Mouse (Mus musculus): ENCODE data around the gene Srrm2.

Srrm2 gene

DNA sequence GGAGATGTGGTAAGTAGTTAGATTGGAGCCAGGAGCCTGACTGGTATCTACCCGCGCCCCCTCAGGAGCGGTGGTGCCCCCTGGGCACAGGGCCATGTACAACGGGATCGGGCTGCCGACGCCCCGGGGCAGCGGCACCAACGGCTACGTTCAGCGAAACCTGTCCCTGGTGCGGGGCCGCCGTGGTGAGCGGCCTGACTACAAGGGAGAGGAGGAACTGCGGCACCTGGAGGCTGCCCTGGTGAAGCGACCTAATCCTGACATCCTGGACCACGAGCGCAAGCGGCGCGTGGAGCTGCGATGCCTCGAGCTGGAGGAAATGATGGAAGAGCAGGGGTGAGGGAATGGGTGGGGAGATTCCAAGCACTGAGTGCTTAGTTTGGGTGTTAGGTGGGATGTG, 16.5 kb downstream of the Srrm2 start:
- peak; percentile 36 for DNase-seq (ENCODE audit: low spot score)

DNA sequence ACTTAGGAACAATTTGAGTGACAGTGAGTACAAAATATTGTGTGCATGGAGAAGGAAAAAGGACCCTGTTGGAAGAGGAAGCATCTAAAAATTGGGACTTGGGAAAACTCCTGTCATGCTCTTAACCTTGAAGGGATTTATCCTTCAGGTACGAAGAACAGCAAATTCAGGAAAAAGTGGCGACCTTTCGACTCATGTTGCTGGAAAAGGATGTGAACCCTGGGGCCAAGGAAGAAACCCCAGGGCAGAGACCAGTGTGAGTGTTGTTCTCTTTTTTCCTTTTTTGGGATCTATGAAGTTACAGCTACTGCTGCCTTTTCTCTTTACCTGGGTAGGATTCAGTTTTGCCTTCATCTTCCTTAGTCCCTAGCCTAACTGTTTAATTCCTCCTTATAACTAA, 17.6 kb downstream of the Srrm2 start:
- DNase-seq (ENCODE audit: low spot score): no peak

DNA sequence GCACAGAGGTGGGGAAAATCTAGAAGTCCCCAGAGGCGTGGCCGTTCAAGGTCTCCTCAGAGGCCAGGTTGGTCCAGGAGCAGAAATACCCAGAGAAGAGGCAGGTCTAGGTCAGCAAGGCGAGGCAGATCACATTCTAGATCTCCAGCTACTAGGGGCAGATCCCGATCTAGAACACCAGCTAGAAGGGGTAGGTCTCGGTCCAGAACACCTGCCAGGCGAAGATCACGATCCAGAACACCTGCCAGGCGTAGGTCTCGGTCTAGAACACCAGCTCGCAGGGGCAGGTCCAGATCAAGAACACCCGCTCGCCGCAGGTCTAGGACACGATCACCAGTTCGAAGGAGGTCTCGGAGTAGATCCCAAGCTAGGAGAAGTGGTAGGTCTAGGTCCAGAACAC, 25.3 kb downstream of the Srrm2 start:
- no peak for DNase-seq (ENCODE audit: low spot score)

DNA sequence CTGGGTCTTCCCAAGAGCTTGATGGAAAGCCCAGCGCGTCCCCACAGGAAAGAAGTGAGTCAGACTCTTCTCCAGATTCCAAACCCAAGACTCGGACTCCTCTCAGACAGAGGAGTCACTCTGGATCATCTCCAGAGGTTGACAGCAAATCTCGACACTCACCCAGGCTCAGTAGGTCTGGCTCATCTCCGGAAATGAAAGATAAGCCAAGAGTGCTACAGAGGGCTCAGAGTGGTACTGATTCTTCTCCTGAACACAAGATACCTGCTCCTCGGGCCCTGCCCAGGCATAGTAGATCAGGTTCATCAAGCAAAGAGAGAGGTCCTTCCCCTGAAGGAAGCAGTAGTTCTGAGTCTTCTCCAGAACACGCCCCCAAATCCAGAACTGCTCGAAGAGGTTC, 28.2 kb downstream of the Srrm2 start:
- no peak for DNase-seq (ENCODE audit: low spot score)

DNA sequence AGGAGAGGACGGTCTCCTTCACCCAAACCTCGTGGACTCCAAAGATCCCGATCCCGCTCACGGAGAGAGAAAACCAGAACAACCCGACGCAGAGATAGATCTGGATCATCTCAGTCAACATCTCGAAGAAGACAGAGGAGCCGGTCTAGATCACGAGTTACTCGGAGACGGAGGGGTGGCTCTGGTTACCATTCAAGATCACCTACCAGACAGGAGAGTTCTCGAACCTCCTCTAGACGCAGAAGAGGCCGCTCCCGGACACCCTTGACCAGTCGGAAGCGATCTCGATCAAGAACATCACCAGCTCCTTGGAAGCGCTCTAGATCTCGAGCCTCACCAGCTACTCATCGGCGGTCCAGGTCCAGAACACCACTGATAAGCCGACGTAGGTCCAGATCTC, 28.9 kb downstream of the Srrm2 start:
- no peak for DNase-seq (ENCODE audit: low spot score)

DNA sequence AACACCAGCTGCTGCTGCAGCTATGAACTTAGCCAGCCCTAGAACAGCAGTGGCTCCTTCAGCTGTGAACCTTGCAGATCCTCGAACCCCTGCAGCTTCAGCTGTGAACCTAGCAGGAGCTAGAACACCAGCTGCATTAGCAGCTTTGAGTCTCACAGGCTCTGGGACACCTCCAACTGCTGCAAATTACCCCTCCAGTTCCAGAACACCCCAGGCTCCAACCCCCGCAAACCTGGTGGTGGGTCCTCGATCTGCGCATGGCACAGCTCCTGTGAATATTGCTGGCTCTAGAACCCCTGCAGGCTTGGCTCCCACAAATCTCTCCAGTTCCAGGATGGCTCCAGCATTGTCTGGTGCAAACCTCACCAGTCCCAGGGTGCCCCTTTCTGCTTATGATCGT, 30.4 kb downstream of the Srrm2 start:
- DNase-seq (ENCODE audit: low spot score): no peak

DNA sequence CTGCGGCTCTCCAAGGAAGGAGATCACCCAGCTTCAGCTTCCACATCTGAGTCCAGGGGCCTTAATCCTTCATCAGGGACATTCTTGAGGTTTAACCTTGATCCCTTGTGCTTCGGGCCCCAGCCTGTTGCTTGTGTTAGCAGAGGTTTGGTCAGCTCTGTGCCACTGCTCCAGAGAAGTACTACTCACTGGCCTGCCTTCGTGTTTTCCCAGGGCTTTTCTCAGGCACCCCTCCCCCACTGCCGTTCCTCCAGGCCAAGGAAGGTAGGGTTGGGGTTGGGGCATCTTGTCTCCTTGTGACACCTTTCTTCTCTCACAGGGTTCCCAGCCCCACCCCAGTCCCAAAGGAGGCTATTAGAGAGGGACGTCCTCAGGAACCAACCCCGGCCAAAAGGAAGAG, 31.8 kb downstream of the Srrm2 start:
- DNase-seq (ENCODE audit: low spot score): no peak

DNA sequence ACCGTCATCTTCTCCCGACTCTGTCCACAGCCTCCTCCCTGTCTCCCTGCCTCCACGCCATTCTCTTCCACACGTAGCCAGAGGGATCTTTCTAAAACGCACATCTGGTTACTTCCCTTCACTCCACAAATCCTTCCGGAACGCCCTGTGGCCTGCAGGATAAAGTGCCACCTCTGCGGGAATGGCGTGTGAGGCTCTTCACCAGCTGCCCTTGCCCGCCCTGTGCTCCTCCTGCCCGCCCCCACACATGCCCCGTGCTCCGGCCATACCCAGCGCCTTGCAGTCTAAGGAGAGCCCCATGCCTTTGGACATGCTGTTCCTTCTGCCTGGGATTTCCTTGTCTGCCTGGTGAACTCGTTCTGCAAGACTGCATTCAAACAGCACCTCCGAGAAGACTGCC, 32.7 kb downstream of the Srrm2 start:
- DNase-seq (ENCODE audit: low spot score): no peak

DNA sequence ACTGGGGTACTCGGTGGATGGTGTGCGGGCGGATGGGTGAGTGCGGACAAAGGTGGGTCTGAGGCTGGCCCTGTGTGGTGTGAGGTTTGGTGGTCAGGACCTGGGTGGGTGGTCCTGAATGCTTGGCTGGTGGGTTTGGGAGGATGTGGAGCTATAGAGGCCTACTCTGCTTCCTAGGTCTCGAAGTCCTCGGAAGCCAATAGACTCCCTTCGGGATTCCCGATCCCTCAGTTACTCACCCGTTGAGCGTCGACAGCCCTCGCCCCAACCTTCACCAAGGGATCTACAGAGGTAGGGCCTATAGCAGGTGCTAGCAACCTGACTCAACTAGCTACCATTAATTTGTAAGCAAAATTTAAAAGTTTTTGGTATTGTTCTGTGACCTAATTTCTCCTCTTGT, 33.3 kb downstream of the Srrm2 start:
- no peak for DNase-seq (ENCODE audit: low spot score)

DNA sequence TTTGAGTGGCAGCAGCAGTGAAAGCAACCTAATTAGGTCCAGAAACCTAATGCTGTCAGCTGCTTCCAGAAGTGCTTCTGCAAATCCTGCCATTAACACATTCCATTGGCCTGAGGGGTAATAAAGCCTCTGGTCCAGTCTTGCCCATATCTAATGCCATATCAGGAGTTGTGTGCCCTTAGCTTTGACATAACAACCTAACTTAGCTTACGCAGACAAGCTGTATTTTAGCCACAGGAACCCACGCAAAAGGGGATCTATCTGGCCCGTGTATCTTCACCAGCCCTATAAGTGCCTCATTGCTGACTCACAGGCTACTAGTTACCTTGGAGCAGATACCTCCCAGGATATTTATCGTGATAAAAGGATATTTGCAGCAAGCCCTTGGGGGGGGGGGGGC, 35.3 kb downstream of the Srrm2 start:
- no peak for DNase-seq (ENCODE audit: low spot score)

DNA sequence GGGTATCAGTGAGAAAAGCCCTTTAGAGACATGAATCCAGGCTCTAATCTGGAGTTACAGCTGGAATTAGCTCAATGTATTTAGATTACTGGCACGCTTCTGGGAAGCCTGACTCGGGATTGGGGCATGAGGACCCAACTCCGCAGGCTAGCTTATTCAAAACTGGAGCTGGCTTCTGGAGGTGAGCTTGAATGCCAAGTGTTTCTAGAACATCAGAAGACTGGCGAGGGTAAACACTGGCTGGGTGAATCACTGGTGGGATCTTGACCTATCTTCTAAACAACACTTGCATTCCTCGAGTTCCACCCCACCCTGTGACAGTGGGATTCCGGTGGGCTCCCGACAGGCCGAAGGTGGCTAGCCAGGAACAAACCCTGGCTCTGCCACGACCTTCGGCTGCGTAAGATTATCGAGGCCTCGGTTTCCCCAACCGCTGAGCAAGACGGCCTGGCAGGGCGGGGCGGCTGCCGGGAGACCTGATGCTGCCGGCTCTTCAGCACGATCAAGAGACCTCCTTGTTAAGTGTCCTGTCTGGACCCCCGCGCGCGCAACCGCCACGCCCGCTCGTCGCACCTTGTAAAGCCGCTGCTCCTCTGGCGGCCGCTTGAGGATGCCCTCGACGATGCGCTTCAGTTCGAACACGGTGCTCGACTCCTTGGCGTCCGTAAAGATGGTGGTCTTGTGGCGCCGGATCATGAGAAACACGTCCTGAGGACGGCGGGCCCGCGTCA, 38.1 kb downstream of the Srrm2 start:
- DNase-seq (ENCODE audit: low spot score): peak; percentile 34

DNA sequence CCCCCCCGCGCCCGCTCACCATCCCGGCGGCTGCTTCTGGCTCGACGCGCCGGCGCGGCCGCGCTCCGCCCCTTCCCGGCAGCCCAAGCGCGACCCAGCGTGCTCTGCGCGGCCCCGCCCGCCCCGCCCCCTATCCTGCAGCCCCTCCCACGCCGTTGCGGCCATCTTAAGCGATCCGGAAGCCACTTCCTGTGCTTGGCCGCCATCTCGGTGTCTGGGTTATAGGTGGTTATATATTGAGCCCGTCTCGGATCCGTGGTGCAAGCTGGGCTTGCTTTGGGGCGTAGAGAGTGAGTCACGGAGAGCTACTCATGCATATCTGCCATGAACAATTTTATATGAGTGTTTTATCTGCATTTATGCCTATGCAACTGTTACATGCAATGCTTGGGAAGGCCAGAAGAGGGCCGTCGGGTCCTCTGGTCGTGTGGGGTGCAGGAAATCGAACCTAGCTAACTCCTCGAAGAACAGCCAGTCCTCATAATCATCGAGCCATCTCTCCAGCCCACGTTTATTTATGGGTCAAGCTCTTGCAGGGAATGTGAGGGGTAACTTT, 38.8 kb downstream of the Srrm2 start, which contains the start of gene Elob:
Gene Elob, minus strand, starts transcription at position 73 of the 556 bp plus-strand sequence.
- peak; percentile 84 for DNase-seq (ENCODE audit: low spot score)

DNA sequence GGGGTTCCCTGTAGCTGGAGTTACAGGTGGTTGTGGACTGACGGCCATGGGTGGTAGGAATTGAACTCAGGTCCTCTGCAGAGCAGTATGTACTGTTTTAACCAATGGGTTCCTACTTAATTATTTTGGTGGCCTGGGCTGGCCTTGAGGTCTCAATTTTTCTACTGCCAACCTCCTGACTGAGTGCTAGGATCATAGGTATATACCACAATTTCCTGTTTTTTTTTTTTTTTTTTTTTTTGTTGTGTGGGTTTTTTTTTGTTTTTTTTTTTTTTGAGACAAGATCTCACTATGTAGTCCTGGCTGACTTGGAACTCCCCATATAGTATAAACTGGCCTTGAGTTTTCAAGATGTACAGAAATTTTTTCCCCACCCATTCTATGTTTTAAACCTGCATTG, 40.9 kb downstream of the Srrm2 start:
- no peak for DNase-seq (ENCODE audit: low spot score)

DNA sequence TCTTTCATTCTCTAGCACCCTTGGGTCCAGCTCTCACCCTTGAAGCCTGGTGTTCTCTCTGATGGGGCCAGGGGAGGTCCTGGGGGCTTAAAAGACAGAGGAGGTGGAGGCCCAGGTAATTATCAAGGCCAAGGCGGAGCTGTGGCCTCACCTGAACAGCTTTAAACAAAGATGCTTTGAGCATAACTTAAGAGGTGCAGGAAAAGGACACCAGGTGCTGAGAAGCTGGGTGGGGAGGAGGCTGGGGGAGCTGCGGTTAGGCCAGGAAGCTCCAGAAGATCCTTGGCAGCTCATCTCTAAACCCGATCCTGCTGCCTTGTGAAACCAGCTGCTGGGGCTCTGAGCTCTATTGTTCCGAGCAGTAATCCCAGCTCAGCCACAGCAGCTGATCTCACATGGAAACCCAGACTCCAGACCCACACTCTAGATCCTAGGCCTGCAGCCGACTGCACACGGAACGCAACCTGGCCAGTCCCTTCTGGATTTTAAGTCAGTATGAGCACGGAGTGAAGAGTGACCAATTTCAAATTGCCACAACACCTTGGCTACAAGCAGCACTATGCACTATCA, 45.8 kb downstream of the Srrm2 start, which contains the start of gene Prss33:
Gene Prss33, minus strand, starts transcription at position 51 of the 570 bp plus-strand sequence.
- DNase-seq (ENCODE audit: low spot score): no peak

DNA sequence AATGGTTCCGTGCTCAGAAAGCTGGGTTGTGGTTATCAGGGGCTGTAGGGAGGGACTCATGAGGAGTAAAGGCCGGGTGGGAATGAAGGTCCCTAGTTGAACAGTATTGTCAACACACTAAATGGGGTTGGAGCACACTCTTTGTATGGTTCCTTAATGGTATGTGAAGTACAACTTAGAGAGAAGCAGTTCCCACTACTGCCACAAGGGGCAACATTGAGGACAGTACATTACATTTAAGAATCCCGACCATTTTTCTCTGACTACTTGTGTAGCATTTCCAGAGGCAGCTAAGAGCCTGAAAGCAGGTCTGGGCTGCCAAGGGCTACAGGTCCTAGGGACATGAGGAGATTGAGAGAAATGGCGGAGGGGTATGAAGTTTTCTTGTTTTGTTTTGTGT, 50.8 kb downstream of the Srrm2 start:
- DNase-seq (ENCODE audit: low spot score): peak; percentile 53

DNA sequence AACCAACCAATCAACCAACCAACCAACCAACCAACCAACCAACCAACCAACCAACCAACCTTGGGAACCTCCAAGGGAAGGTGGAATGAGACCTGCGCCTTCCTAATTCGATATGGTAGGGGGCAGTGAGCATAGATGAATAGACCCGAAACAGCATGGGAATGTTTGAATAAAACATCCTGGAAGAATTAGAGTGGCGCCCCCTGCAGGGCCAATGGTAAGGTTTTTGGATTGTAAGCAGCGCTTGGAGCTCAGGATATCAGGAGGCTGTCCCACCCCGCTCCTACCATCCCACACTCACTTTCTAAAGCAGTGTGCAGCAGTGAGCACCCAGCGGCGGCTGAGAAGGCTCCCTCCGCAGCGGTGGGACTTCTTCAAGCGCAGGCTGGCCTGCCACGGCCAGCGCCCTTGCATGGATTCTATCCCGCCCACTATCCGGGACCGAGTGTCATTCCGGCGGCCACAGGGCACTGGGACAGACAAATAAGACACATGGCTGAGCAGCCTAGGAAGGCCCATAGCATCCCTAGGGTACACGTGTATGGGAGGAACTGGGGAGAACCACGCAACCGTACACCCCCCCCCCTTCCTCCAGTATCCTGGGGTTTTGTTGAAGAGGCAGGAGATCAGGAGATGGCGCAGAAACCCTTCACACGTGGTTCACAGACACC, 52.9 kb downstream of the Srrm2 start:
- DNase-seq (ENCODE audit: low spot score): no peak

DNA sequence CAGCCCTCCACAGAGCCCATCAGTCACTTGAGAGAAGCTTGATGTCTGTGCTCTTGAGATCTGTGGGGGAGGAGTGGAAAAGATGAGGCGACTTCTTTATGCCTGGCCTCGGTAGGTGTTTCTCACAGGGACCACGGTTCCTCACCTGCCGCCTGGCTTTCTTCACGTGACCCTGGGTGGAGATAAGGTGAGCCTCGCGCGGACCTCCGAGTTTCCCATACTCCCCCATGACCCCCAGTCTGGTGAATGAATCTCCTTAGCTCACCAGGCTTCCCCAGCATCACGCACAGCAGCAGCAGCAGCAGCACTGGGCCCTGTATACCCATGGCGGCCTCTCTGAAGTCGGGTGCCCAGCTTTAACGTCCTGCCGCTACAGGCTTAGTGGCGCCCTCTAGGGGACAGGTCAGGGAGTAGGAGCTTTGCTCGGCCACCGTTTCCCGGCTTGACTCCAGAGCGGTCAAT, 53.5 kb downstream of the Srrm2 start, which contains the start of the genes Prss32 and Prss41:
Gene Prss32, plus strand, starts transcription at position 44 of the 462 bp plus-strand sequence.
Gene Prss41, minus strand, starts transcription at position 361 of the 462 bp plus-strand sequence.
- DNase-seq (ENCODE audit: low spot score): peak; percentile 58

DNA sequence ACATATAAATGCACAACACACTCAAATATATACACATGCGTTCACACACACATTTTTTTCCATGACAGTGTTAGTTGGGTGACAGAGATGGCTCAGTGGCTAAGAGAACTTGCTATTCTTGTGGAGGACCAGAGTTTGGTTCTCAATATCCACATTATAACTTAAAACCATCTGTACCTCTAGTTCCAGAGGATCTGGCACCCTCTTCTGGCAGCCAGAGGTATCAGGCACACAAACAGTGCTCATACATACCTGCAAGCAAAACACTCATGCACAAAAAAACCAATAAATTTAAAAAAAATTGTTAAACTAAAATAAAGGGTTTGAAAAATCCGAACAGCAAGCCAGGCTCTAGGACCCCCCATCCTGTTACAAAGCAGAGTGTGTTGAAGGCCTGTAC, 59.7 kb downstream of the Srrm2 start:
- DNase-seq (ENCODE audit: low spot score): no peak

DNA sequence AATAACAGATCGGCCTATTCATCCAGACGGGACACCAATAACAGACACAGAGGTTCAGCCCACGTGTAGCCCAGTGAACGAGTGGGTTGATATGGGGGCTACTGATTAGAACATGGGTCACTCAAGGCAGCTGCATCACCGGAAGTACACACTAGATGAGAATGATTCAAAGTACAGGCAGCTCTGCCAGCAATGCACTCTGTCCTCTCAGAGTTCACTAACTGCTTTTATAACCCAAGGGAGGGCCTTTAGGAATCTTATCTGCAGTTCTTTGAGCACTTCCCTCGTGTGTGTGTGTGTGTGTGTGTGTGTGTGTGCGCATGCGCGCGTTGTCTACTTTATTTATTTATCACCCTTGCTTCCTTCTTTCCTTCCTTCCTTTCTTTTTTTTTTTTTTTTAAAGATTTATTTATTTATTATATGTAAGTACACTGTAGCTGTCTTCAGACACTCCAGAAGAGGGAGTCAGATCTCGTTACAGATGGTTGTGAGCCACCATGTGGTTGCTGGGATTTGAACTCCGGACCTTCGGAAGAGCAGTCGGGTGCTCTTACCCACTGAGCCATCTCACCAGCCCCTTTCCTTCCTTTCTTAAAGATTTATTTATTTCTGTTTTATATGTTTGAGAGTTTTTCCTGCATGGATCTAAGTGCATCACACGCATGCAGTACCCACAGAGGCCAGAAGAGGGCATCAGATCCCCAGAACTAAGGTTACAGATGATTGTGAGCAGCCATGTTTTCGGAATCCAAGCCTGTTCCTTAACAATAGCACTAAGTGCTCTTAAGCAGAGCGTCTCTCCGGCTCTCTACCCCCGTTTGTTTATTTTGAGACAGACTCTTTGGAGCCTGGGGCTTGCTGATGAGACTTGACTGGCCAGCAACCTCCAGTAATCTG, 60.8 kb downstream of the Srrm2 start:
- peak; percentile 69 for DNase-seq (ENCODE audit: low spot score)

DNA sequence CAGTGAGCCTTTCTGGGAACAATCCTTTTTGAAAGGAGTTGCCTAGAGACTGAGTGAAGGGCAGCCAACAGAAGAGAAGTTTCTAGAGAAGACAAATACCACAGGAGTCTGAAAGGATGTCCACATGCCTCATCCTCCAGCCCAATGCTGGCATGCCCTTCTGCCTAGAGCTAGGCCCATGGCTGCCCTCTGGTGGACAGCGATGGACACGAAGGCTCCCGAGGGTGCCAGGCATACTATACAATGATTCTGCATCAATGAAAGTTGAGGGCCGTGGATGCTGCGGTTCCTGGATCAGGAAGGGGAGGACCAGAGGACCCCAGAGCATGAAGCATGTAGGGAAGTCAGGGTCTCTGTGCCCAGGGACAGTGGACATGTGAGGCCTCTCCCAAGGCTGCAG, 63.0 kb downstream of the Srrm2 start:
- DNase-seq (ENCODE audit: low spot score): peak; percentile 16

DNA sequence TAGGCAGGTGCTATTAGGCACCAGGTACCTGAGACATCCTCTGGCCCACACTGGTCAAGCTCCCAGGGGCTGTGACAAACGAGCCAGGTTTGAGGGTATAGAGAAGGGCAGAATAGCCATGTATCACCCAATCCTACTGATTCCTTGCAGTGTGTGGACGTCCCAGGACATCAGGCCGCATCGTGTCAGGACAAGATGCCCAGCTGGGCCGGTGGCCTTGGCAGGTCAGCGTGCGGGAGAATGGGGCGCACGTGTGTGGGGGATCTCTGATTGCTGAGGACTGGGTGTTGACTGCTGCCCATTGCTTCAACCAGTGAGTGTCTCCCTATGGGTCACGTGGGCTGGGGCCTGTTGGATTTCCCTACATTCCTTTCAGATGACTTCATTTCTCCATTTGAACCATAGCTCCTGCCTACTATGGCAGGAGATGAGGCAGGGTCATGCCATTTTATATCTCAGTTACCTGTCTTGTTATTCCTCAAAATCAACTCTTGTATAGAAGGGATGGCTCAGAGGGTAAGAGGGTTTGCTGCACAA, 64.0 kb downstream of the Srrm2 start:
- no peak for DNase-seq (ENCODE audit: low spot score)

Measured in lung, postnatal 25 days (tissue).